Mouse (Mus musculus): ENCODE measurements around the gene Tbxa2r.

DNA sequence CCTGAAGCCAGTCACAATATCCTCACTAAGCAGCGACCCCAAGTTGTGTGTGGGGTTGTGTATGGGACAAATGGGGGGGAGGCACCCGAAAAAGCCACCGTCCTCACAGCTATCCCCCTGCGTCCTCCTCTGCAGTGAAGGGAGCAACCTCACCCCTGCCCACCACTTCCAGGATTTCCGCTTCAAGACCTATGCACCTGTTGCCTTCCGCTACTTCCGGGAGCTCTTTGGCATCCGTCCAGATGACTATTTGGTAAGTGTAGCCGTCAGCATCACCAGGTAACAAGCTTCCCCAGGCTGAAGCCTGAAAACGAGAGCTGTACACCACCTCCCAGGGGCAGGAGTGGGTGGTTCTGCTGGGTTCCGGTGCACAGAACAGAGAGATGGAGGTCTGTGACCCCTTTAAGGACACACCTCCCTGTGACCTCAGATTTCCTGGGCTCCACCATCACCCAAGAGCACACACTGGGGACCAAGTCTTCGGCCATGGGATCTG is 22.3 kb upstream of the Tbxa2r start:
- no peak for TF ChIP-seq CTCF (IDR thresholded peaks at IDR 0.05)
- TF ChIP-seq EP300 (IDR thresholded peaks at IDR 0.05): no peak
